Mouse (Mus musculus): ENCODE measurements at regions not wholly inside any gene's neighbourhood (a gene's known extent, or its start where the extent isn't known, plus 50 kb on each side); places are given as distances from the start of the nearest gene placed in this dataset.

DNA sequence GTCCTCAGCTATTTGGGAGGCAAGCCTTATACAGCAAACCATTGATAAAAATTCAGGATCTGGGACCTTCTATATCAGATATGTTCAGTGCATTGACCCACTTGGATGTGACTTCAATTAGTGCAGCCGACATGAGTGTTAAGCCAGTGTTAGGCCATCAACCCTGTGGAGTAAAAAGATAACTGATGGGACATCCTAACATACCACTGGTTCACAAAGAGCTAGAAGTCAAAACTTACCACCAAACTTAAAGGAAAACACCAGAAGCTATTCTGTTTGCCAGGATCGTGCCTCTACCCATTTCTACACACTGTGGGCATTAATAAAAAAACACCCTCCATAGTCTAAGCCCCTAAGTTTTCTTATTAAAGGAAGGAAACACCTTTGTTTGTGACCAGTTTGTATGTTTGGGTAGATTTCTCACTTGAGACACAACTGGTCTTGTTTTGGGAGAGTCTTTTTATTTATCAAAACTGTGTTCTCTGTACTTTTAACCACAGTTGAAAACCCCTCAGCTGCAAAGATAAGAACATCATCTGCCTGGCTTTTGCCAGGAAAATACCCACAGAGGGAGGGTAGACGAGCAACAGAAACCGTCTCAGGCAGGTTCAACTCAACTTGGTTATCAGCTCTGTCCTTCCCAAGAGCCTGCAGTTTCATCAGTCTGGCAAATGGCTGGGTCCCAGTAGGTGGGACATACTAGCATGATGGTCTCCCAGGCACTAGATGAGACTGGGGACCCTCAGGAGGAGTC, 283.5 kb downstream of the Sox4 start:
- no peak for ATAC-seq (ENCODE audit: extremely low read depth, insufficient number of reproducible peaks, low FRiP score, poor library complexity, severe bottlenecking)

DNA sequence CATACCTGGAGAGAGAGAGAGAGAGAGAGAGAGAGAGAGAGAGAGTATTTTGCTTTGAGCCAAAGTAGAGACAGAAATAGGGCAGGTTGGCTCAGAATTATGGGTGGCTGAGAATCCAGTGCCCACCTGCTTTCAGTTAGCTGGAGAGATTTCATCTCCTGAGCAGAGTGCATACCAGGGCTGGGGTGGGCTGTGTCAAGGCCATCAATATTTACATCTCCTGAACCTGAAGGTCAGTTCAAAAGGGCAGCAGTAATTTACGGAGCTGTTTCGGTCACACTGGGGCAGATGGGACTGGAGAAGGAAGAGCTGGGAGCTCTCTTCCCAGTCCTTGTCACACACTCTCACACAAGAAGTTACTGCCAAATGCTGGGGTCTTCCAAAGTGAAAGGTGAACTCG, 286.7 kb downstream of the Sox4 start:
- no peak for ATAC-seq (ENCODE audit: extremely low read depth, insufficient number of reproducible peaks, low FRiP score, poor library complexity, severe bottlenecking)

DNA sequence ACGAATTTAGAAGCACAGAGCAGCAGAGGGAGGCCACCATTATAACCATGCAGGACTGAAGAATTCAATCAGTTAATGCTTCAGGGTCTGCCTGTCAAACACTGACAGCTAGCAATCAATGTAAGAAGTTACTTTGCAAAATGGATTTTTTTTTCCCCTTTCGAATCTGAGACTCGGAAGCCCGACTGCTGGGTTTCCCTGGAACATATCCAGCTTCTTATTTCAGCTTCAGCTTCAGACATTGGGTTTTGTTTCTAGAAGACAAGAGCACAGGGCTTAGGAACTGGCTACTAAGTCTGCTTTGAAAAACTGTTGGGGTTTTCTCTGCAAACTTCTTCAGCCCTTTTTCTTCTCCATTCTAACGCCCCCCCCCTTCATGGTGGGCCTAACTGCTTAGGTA, 288.4 kb downstream of the Sox4 start:
- ATAC-seq (ENCODE audit: extremely low read depth, insufficient number of reproducible peaks, low FRiP score, poor library complexity, severe bottlenecking), result no peak

DNA sequence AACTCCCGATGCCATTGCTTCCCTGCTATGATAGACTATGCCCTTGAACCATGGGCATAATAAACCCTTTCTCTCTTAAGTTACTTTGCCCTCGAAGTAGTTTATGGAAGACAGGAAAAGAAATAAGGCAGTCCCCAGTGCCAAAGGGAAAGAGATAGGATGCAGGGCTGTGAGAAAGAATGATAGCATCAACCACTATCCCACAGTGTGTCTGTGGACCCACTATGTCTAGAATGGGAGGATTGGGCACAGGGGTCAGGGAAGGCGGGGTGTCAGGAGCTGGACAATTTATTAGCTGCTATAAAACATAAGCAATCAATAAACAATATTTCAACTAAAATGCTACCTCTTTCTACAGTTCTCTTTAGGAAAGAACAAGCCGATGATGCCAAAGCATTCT, 288.8 kb downstream of the Sox4 start:
- no peak for ATAC-seq (ENCODE audit: extremely low read depth, insufficient number of reproducible peaks, low FRiP score, poor library complexity, severe bottlenecking)

DNA sequence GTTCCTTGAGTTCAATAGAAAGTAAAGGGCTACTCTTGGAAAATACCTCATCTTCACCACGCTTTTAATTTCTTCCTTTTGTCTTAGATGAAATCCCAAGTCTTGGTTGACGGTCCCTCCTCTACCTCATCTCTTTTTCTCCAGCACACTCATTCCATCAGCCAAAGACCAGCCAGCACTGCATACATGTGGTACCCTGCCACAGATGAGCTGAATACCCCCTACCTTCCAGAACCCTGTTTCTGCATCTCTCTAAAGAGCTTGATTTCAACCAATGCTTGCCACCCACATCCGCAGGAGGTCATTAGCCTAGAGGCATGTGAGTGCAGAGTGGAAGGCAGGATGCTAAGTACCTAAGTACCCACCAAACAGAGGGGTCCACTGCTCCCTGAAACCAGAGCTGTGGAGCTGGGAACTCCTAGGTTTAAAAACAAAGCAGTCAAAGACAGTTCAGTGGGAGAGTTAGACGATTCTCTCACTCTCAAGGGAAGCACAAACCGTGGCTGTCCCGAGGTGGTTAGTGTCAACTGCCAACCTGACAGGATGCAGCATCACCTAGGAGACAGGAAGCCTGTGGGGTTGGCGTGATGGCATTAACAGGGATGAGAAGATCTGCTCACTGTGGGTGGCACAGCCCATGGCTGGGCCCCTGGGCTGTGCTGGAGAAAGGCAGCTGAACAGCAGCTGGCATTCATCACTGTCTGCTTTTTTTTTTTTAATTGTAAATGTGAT, 289.4 kb downstream of the Sox4 start:
- no peak for ATAC-seq (ENCODE audit: extremely low read depth, insufficient number of reproducible peaks, low FRiP score, poor library complexity, severe bottlenecking)

DNA sequence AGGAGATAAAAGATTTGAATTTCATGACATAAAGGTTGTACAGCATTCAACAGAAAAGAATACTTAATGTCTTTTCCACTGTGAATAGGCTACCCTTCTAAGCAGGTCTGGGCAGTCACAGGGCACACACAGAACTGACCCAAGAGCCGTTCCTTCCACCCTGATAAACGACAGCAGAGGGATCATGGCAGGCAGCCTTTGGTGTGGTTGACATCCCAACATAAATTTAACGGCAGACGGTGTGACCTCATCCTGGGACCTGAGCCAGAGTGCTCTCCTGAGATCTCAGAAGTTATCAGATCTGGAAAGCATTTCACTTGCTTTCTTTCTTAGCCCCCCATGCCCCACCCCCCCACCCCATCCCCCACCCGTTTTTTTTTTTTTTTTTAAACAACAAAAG, 290.1 kb downstream of the Sox4 start:
- ATAC-seq (ENCODE audit: extremely low read depth, insufficient number of reproducible peaks, low FRiP score, poor library complexity, severe bottlenecking), result no peak

DNA sequence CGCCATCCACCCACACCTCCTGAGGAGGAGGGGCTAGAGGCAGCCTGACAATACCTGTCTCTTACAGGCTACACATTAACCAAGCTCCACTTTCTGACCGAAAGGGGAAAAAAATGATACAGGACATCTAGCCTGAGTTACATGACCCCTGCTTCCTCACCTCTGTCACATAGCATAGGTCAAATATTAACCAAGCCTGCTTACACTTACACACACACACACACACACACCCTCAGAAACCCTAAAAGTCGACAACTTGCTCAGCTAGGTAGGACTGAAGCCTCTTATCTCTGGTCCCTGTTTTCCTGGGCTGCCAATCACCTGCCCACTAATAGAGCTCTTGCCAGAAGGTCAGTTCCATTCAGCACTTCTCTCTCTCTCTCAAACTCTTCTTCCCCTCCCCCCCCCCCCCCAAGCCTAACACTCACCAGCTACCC, 291.2 kb downstream of the Sox4 start:
- ATAC-seq (ENCODE audit: extremely low read depth, insufficient number of reproducible peaks, low FRiP score, poor library complexity, severe bottlenecking), result no peak

DNA sequence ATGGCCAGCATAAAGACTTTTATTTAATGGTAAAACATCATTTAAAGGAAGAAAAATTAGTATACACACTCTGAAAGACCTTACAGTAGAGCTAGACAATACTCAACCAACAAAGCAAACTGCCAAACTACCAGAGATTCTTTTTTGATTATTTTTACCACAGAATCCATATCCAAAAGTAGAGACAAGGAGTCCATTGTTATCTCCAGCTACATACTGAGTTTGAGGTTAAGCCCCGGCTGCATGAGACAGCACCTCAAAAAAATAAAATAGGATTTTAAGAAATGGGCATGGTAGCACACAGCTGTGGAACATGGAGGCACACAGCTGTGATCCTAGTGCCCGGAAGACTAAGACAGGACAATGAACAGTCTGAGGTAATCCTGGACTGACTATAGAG, 293.4 kb downstream of the Sox4 start:
- ATAC-seq (ENCODE audit: extremely low read depth, insufficient number of reproducible peaks, low FRiP score, poor library complexity, severe bottlenecking), result no peak

DNA sequence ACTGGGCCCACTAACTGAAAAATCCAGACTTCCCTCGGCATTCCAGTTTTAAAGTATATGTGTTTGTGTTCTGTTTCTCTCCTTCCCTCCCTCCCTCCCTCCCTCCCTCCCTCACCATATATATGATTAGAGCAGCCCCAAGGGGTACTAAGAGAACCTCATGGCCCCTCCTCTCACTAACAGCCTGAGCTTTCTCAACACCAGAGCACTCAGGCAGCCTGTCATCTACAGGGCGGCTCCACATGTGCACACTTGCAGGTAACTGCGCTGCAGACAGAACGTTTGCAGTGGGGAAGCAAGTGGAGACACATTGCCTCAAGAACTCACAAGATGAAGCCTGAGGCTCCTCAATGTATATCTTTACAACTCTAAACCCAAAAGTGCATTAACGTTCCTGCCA, 294.9 kb downstream of the Sox4 start:
- ATAC-seq (ENCODE audit: extremely low read depth, insufficient number of reproducible peaks, low FRiP score, poor library complexity, severe bottlenecking), result no peak

DNA sequence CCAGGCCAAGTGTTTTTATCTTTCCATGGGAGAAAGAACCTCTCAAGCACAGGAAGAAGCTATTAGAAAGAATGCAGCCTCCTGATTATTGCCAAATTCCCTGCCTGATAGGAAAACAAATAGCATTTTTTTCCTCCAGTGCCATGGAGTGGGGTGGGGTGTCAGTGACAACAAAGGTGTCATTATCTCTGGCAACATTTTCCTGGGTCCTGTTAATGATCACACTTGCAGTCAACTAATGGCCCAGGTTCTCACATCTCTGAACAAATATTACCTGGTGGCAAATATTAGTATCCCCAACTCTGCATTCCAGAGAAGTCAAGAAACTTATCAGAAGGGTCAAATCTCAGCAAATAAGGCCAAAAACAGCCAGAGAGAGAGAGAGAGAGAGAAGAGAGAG, 298.6 kb downstream of the Sox4 start:
- no peak for ATAC-seq (ENCODE audit: extremely low read depth, insufficient number of reproducible peaks, low FRiP score, poor library complexity, severe bottlenecking)

DNA sequence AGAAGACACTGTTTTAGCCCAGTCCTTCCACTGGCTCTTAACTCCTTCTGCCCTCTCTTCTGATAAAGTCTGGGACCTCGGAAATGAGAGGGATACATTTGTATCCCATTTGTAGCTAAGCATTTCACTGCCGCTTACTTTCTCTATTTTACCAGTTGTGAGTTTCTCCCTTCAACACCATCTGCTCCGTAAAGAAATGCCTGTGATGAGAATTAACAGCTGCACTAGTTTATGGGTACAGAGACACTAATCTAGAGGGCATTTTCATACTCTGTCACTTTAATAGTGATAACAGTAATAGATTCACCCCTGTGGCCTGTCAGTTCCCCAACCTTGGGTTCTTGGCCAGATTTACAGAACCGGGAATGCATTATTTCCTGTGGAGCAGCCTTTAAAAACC, 300.2 kb downstream of the Sox4 start:
- ATAC-seq (ENCODE audit: extremely low read depth, insufficient number of reproducible peaks, low FRiP score, poor library complexity, severe bottlenecking), result no peak

DNA sequence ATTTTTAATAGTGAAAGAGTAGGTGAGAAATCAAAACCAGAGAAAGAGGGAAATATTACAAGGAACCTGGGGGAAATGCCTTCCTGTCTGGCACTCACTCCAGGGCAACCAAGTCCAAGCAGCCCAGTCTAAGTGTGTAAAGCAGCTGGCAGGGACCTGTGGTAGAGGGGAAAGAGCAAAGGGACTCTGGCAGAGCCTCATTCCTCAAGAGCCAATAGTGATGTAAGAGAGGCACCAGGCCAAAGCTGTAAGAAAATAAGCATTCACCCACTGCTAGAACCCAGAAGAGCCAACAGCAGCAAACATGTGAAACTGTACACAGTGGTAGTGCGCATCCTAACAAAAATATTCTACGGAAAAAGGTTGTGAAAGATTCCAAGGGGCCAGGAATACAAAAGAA, 301.7 kb downstream of the Sox4 start:
- no peak for ATAC-seq (ENCODE audit: extremely low read depth, insufficient number of reproducible peaks, low FRiP score, poor library complexity, severe bottlenecking)

DNA sequence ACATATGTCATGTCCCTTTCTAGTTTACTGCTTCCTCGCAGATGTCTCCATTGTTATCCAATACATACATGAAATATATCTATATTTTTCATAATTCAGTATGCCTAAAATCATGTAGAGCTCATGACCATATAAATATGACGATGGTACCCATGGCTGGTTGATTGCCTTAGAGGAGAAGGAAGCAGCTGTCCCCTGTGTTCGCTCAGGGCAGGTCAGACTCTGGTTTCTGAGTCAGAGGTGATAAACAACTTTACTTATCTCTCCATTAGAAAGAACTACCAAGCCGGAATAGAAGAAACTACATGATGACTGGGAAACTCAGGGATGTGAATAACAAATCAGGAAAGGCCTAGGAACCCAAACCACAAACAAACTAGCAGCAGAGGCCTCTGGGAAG, 307.6 kb downstream of the Sox4 start:
- no peak for ATAC-seq (ENCODE audit: extremely low read depth, insufficient number of reproducible peaks, low FRiP score, poor library complexity, severe bottlenecking)

DNA sequence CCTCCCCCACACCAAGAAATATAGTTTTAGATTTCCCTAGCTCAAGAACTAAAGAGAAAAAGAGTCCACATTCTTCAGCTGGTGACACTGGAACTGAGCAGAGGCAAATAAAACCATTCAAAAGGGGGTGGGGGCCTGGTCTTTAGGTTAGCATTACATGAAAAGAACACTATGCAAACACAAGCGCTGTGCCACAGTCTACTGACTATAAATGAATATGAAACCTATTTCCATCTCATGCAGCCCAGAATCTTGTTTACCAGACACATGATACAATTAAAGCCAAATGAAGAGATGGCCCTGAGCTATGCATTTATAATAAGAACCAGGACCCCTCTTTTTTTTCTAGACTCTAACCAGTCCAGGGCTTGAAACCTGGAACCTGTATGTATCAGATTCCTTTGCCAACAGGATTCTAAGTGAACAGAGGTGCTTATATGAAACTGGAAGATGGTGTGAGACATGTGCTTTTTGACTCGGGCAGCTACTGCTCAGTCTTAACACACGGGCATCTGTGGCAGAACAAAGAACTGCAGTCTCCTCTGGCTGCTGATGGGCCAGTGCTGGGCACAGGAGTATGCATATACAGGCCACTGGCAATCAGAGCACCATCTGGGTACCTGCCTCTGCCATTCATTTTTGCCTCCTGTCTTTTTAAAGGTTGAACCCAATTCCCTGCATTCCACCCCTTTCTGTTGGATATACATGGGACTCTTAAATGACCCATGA, 308.5 kb downstream of the Sox4 start:
- ATAC-seq (ENCODE audit: extremely low read depth, insufficient number of reproducible peaks, low FRiP score, poor library complexity, severe bottlenecking), result no peak

DNA sequence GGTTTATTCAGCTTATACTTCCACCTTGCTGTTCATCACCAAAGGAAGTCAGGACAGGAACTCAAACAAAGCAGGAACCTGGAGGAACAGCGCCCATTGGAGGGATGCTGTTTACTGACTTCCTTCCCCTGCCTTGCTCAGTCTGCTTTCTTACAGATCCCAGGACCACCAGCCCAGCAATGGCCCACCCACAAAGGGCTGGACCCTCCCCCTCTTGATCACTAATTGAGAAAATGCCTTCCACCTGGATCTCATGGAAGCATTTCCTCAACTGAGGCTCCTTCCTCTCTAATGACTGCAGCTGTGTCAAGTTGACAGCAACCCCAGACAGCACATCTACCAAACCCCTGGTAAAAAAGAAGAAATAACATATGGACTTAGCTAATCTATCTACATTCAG, 312.7 kb downstream of the Sox4 start:
- ATAC-seq (ENCODE audit: extremely low read depth, insufficient number of reproducible peaks, low FRiP score, poor library complexity, severe bottlenecking), result no peak

DNA sequence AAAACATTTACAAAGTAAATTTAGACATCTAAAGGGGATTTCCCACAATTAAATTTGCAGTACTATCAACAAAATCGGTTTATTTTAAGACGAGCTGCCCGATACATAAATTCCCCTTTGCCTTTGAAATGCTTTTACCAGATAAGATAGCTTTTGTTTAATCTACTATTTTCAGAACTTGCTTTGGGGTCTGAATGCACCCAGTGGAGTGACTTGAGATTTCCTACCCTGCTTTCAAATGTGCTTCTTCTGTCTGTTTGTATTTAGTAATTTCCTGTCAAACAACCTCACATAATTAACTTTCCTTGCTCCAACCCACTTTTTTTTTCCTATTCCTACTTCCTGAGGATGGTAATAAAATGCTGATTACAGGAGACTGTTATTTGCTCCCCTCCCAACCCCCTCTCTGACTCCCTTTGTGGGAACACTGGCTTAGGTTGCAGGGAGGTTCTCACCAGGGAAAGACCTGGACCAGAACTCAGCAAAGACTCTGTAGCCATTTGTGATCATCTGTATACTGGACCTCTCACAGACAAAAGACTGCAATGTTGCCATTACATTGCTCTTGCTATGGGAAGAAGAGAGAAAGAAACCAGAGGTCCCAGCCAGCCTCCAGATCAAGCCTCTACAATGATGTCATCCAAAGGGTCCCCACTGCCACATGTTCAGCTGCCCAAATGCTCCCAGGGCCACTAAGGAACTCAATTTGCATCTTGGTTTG, 318.1 kb downstream of the Sox4 start:
- no peak for ATAC-seq (ENCODE audit: extremely low read depth, insufficient number of reproducible peaks, low FRiP score, poor library complexity, severe bottlenecking)

DNA sequence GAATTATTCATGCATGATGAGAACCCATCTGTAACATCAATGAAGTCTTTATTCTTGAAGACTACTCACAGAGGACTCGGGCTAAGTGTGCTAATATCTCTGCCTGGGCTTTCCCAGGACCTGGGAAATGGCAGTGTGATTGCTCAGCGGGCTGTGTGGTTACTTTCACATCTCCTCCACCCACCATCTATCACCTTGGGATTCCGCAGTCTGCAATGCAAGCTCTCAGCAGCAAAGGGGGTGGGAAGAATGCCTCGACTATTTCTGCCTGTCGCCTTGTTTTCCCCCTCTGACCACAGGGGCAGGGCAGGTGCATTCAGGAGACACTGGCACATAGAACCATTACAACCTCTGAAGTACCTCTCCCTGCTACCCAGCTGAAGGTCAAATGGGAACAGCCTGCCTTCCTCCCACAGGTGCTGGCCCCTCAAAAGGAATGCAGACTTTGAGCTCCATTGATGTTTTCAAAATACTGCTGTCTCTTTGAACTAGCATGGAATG, 319.9 kb downstream of the Sox4 start:
- ATAC-seq (ENCODE audit: extremely low read depth, insufficient number of reproducible peaks, low FRiP score, poor library complexity, severe bottlenecking), result no peak

DNA sequence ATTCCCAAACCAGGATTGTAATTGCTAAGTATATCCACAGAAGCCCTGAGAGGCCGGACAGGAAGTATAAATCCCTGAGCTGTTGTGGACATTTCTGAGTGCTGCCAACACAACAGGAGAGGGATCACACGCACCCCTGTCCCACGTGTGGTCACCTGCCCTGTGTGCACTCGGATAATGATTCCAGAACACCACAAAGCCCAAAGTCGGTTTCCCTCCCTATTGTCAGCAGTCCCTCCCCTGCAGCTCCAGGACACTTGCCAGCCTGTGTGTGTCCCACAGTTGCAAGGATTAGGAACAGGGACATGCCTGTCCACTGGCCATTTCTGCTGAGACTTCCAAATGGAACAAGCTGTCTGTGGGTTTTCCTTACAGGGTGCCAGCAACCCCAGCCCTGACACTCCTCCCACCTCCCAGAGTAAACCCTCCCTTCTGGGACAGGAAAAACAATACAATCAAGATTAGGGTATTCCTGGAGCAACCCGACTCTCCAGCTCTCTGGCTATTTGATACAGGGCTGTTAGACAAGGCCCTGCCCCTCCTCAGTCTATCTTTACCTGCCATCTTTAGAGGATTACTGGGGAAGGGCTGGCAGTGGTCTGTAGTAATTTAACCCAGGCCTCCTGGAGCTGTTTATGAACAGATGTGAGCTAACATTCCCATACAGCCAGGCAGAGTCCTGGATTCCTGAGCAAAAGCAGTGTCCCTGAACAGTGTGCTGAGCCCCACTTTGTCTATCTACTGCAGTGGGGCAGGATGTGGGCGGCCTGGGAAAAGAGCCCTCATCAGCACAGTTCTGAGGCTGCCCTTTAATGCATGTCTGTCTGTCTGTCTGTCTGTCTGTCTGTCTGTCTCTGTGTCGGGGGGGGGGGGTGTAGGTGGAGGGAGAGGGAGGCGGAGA, 323.8 kb downstream of the Sox4 start:
- ATAC-seq (ENCODE audit: extremely low read depth, insufficient number of reproducible peaks, low FRiP score, poor library complexity, severe bottlenecking), result no peak

Measured in neutrophil, adult 5-6 weeks (primary cell).